Mouse (Mus musculus): Measurements from ENCODE around the gene Setx.
"Not testable (repeated sequence)": the region's sequence is repeated elsewhere in the genome, so short reads cannot be mapped to it uniquely, and the experiment has no call there.

GRCm38 (mm10) chr2:29097955-29098354, 26.0 kb upstream of the Setx start:
- not testable (repeated sequence) for TF ChIP-seq CTCF (IDR thresholded peaks at IDR 0.05; ENCODE audit: low read depth, low read length); POLR2A (IDR thresholded peaks at IDR 0.05; ENCODE audit: extremely low read depth, insufficient read depth, low read length)

Data from liver, adult 2 months (tissue).